Mouse (Mus musculus) forebrain, embryonic 12.5 days (tissue): Measurements from ENCODE around the gene Gna15. TPM values are rescaled to one million over a fixed set of nuclear protein-coding genes. Genes with fewer than 3 reads are reported as not detected.

Source experiments
- ATAC-seq: fragments of 200-750 bp; cut with Nextera tagmentation; 2 replicates; pipeline ENCODE4 v1.8.0; 2017; ENCODE audit warnings: moderate TSS enrichment; ENCODE audit not compliant: low FRiP score
- H3K27ac ChIP-seq: fragments of 300-500 bp; sonication (generic); 2 replicates; pipeline ENCODE4 v1.5.1; 2016; ENCODE audit warnings: mild to moderate bottlenecking
- H3K27me3 ChIP-seq: fragments of 300-500 bp; sonication (generic); 2 replicates; pipeline ENCODE4 v1.6.1; 2016; ENCODE audit warnings: mild to moderate bottlenecking
- H3K36me3 ChIP-seq: fragments of 300-500 bp; sonication (generic); replicated peaks from 2 replicates; pipeline ENCODE4 v1.6.1; 2016; ENCODE audit warnings: mild to moderate bottlenecking
- H3K4me1 ChIP-seq: fragments of 300-500 bp; sonication (generic); 2 replicates; pipeline ENCODE4 v1.6.1; 2016
- H3K4me2 ChIP-seq: fragments of 300-500 bp; sonication (generic); 2 replicates; pipeline ENCODE4 v1.6.1; 2016; ENCODE audit warnings: mild to moderate bottlenecking, moderate library complexity
- H3K4me3 ChIP-seq: fragments of 300-500 bp; sonication (generic); replicated peaks from 2 replicates; pipeline ENCODE4 v1.5.1; 2016; ENCODE audit warnings: mild to moderate bottlenecking
- H3K9ac ChIP-seq: fragments of 300-500 bp; sonication (generic); 2 replicates; pipeline ENCODE4 v1.6.1; 2016; ENCODE audit warnings: mild to moderate bottlenecking
- H3K9me3 ChIP-seq: fragments of 300-500 bp; sonication (generic); 2 replicates; pipeline ENCODE4 v1.6.1; 2016
- WGBS: fragments of 180-500 bp; shearing (Covaris S2); methylation state at CpG from one replicate; pipeline ENCODE4 v1.1.7; 2016; 5-methylcytosine and 5-hydroxymethylcytosine counted together
- polyA plus RNA-seq: library from polyadenylated mRNA; unstranded; fragments of >200 nt; fragmentation: Nextera tagmentation; extraction: Ambion mirVana; gene quantifications from 2 replicates; pipeline ENCODE4 v1.2.1, GENCODE M21; 2016

Gna15 gene
- polyA plus RNA-seq, 1 experiment from 2014 or later: 0.92 TPM

DNA sequence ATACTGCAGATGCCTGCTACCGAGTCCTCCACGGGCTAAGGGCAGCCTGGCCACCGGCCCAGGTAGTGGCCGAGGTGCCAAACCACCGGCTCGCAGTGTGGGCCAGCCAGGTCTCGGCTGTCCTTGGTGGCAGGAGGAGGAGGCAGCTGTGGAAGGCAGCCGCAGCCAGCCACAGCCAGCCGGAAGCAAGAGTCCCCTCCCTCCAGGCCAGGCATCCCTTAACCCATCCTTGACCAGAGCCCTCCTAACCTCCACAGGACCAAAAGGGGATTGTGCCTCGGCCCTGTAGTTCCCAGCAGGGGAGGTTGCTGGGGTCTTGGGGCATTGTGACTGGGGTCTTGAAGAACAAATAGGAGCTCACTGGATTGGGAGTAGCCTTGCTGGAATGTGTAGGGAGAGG lies 40.2 kb upstream of the Gna15 start:
- Histone ChIP-seq H3K27ac (no peak overlapping the region), H3K4me3 (0 out of 2 replicates have a peak overlapping the region, but pooled peaks have one; percentile 19), H3K36me3 (peaks cover 27% of the 10 kb centered on the region), H3K9me3 (no peaks in the 10 kb centered on the region), H3K9ac (no peak overlapping the region), H3K4me1 (peaks cover 71% of the 10 kb centered on the region), H3K4me2 (peak overlapping the region; percentile 39), H3K27me3 (peaks cover 75% of the 10 kb centered on the region)
- ATAC-seq: no peak
- WGBS: 1% methylated on average over 10 of the region's 10 CpGs

DNA sequence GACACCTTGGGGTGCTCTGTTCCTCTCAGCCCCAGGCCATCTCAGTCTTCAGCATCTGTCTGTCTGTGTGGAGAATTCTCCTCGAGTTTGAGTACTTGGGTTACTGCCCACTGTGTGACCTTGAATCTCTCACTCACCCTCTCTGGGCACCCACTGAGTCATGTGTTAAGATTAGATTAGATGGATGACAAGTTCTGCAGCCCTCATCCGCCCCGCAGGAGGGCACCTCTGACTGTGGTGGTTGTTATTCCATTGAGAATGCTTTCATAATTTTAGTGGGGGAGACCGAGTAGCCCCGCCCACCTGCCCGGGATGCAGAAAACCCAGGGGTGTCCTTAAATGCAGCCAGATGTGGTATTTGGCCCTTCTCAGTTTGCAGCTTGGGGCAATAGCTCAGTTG lies 39.5 kb upstream of the Gna15 start:
- Histone ChIP-seq H3K36me3 (peaks cover 27% of the 10 kb centered on the region), H3K4me2 (peak overlapping the region; percentile 39; the same call in 1 of the 2 replicates), H3K9me3 (no peaks in the 10 kb centered on the region), H3K27me3 (peaks cover 67% of the 10 kb centered on the region), H3K27ac (no peak overlapping the region), H3K9ac (no peak overlapping the region), H3K4me1 (peaks cover 63% of the 10 kb centered on the region), H3K4me3 (no peak overlapping the region)
- 51% methylated on average over 6 of the region's 6 CpGs for WGBS
- ATAC-seq: no peak

GRCm38 (mm10) chr10:81562411-81562810 lies 38.4 kb upstream of the Gna15 start:
- Histone ChIP-seq H3K4me3 (no peak overlapping the region), H3K4me1 (peaks cover 55% of the 10 kb centered on the region), H3K9ac (0 out of 2 replicates have a peak overlapping the region, but pooled peaks have one; percentile 17), H3K36me3 (peaks cover 27% of the 10 kb centered on the region), H3K27me3 (peaks cover 59% of the 10 kb centered on the region), H3K4me2 (peak overlapping the region; percentile 39; the same call in 1 of the 2 replicates), H3K9me3 (no peaks in the 10 kb centered on the region), H3K27ac (no peak overlapping the region)
- ATAC-seq: no peak
- WGBS: 71% methylated on average over 6 of the region's 6 CpGs

DNA sequence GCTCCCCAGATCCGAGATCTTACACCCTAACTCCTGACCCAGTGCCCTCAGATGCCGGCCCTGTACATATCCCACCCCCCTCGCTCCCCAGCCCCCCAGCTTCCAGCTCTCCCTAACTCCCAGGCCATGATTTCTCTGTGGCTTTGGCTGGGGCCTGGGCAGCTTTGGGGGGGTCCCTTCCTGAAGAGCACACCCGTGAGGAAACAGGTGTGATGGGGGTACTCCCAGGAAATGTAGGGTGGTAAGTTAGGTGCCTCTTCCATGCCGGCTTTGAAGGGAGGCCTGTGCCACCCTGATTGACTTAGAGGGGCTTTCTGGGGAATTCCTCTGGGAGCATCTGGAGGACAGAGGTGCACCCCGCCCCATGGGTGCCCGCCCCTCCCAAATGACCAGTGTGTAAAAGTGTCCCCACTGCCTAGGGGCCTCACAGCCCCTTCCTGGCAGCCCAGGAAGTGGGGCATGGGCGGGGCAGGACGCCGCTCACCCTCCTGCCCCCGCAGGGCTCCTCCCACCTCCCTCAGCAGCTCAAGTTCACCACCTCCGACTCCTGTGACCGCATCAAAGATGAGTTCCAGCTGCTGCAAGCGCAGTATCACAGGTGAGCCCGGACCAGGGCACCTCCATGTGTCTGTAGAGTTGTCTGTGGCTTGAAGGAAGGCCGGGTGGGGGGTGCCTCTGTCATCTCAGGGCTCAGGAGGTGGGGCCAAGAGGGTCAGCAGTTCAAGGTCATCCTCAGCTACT lies 36.9 kb upstream of the Gna15 start:
- H3K4me1 ChIP-seq: peaks cover 55% of the 10 kb centered on the region
- H3K4me2 ChIP-seq: peak overlapping the region; percentile 93
- 31% methylated on average over 16 of the region's 16 CpGs for WGBS
- peak overlapping the region; percentile 99 for H3K9ac ChIP-seq
- peak overlapping the region; percentile 91 for H3K27ac ChIP-seq
- peak overlapping the region; percentile 90 for H3K4me3 ChIP-seq
- H3K36me3 ChIP-seq: peaks cover 18% of the 10 kb centered on the region
- no peaks in the 10 kb centered on the region for H3K9me3 ChIP-seq
- ATAC-seq: no peak
- peaks cover 43% of the 10 kb centered on the region for H3K27me3 ChIP-seq

GRCm38 (mm10) chr10:81559627-81560539 lies 35.9 kb upstream of the Gna15 start:
- under 1% methylated on average over 34 of the region's 36 CpGs for WGBS
- H3K4me2 ChIP-seq: peak overlapping the region; percentile 93
- peaks cover 33% of the 10 kb centered on the region for H3K27me3 ChIP-seq

GRCm38 (mm10) chr10:81559163-81559626 lies 35.2 kb upstream of the Gna15 start, which contains the start of gene Aes:
Gene Aes (plus strand): TSS chr10:81559488.
- H3K4me1 ChIP-seq: peaks cover 38% of the 10 kb centered on the region
- peak within 1 kb of the TSS; percentile 99 for H3K9ac ChIP-seq
- H3K27me3 ChIP-seq: peaks cover 26% of the 10 kb centered on the region
- 1% methylated on average over 18 of the region's 53 CpGs for WGBS
- H3K4me2 ChIP-seq: peak within 1 kb of the TSS; percentile 93
- peaks cover 5% of the 10 kb centered on the region for H3K36me3 ChIP-seq
- no peaks in the 10 kb centered on the region for H3K9me3 ChIP-seq
- peak within 1 kb of the TSS; percentile 90 for H3K4me3 ChIP-seq
- peak; percentile 75 for ATAC-seq
- peak within 1 kb of the TSS; percentile 91 for H3K27ac ChIP-seq

More at GRCm38 (mm10) chr10:81559627-81560539, 35.9 kb upstream of the Gna15 start:
- peak overlapping the region; percentile 91 for H3K27ac ChIP-seq
- peaks cover 8% of the 10 kb centered on the region for H3K36me3 ChIP-seq
- H3K4me3 ChIP-seq: peak overlapping the region; percentile 90
- no peaks in the 10 kb centered on the region for H3K9me3 ChIP-seq
- peak overlapping the region; percentile 99 for H3K9ac ChIP-seq
- ATAC-seq: peak; percentile 40
- peaks cover 45% of the 10 kb centered on the region for H3K4me1 ChIP-seq

- H3K9me3 ChIP-seq: no peaks in the 10 kb centered on the region
- H3K27me3 ChIP-seq: peaks cover 11% of the 10 kb centered on the region
- H3K27ac ChIP-seq: no peak overlapping the region
- H3K4me2 ChIP-seq: no peak overlapping the region
- peaks cover 21% of the 10 kb centered on the region for H3K4me1 ChIP-seq
- WGBS: 48% methylated on average over 1 of the region's 1 CpGs
- H3K9ac ChIP-seq: no peak overlapping the region
- no peak overlapping the region for H3K4me3 ChIP-seq
- peaks cover 5% of the 10 kb centered on the region for H3K36me3 ChIP-seq
- no peak for ATAC-seq
Observed at GRCm38 (mm10) chr10:81557491-81557890, 33.5 kb upstream of the Gna15 start.

DNA sequence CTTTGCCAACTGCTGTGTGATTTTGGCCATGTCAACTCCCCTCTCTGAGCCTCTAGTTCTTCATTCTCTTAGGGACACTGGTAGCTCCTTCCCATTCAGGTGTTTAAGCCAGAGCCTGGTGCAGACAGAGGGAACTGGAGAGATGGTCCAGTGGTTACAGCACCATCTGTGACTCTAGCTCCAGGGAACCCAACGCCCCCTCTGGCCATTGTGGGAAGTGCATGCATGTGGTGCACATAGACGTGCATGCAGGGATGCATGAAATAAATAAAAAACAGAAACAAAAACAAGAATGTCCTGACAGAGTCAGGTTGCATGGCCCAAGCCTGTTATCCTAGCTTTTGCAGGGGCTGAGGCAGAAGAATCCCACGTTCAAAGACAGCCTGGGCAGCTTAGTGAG lies 32.3 kb upstream of the Gna15 start:
- Histone ChIP-seq H3K36me3 (no peaks in the 10 kb centered on the region; the same call in 1 of the 2 replicates), H3K9ac (no peak overlapping the region), H3K4me1 (peaks cover 13% of the 10 kb centered on the region), H3K4me3 (no peak overlapping the region), H3K27ac (no peak overlapping the region), H3K4me2 (no peak overlapping the region), H3K9me3 (no peaks in the 10 kb centered on the region), H3K27me3 (0 out of 2 replicates have a peak, but pooled peaks cover 4% of the 10 kb centered on the region)
- no peak for ATAC-seq
- WGBS: 74% methylated on average over 3 of the region's 3 CpGs

GRCm38 (mm10) chr10:81553807-81554755 lies 30.1 kb upstream of the Gna15 start:
- Histone ChIP-seq H3K4me1 (no peaks in the 10 kb centered on the region), H3K27me3 (no peaks in the 10 kb centered on the region), H3K9ac (no peak overlapping the region), H3K4me3 (no peak overlapping the region), H3K36me3 (no peaks in the 10 kb centered on the region), H3K9me3 (no peaks in the 10 kb centered on the region), H3K4me2 (no peak overlapping the region), H3K27ac (no peak overlapping the region)
- no peak for ATAC-seq
- WGBS: 84% methylated on average over 6 of the region's 6 CpGs

- Histone ChIP-seq H3K27me3 (no peaks in the 10 kb centered on the region), H3K4me1 (no peaks in the 10 kb centered on the region), H3K36me3 (no peaks in the 10 kb centered on the region), H3K9me3 (no peaks in the 10 kb centered on the region), H3K4me3 (no peak overlapping the region), H3K9ac (no peak overlapping the region), H3K27ac (no peak overlapping the region), H3K4me2 (no peak overlapping the region)
- WGBS: 87% methylated on average over 5 of the region's 5 CpGs
- ATAC-seq: no peak
Observed at GRCm38 (mm10) chr10:81553232-81553631, 29.2 kb upstream of the Gna15 start.

DNA sequence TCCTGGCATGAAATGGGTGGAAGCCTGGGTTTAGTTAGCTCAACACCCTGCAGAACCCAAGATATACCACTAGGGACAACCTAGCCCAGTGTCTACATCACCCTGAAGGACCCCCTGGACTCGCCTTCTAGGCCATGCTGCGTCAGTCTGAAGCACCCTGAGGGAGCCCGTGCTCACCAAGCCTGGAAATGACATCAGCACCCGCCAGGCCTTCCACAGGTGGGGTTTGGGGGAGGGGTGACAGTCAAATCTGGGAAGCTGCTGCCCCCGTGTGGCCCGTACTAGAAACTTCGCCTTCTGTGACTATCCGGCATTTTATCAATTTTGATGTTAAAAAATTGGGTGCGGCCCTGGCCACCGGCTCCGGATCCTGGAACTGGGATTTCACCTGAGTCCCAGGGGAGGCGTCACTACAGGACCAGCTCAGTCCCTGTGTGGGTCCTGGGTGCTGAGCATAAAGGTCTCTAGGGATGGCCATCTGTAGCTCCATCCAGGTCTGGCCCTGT lies 27.6 kb upstream of the Gna15 start:
- Histone ChIP-seq H3K27ac (no peak overlapping the region), H3K36me3 (no peaks in the 10 kb centered on the region), H3K4me2 (no peak overlapping the region), H3K4me1 (no peaks in the 10 kb centered on the region), H3K27me3 (no peaks in the 10 kb centered on the region), H3K9ac (no peak overlapping the region), H3K9me3 (no peaks in the 10 kb centered on the region), H3K4me3 (no peak overlapping the region)
- 6% methylated on average over 12 of the region's 12 CpGs for WGBS
- ATAC-seq: peak; percentile 77
